Mouse (Mus musculus) MEL (cell line): ENCODE data around the gene Tmem212.

Source experiments
- CHD1 ChIP-seq: IDR thresholded peaks from 2 replicates; pipeline ENCODE4 v1.6.1; 2012; ENCODE audit warnings: low read depth, mild to moderate bottlenecking, inconsistent platforms, low read length, improper control_type of control experiment
- CTCF ChIP-seq, 3 experiments: IDR thresholded peaks in 2 of 3; conservative IDR thresholded peaks in 1 of 3; 2 replicates each; pipeline ENCODE4 v1.5.1; 2011 to 2012; ENCODE audit warnings: low read length in 3 of 3, low read depth in 2 of 3, mild to moderate bottlenecking in 2 of 3, improper control_type of control experiment in 1 of 3, inconsistent platforms in 1 of 3, mixed read lengths in 1 of 3, moderate library complexity in 1 of 3; ENCODE audit not compliant: control insufficient read depth in 1 of 3, insufficient read depth in 1 of 3, poor library complexity in 1 of 3, severe bottlenecking in 1 of 3
- E2F4 ChIP-seq: IDR thresholded peaks from 2 replicates; pipeline ENCODE4 v1.6.1; 2011; ENCODE audit warnings: low read depth, low read length, improper control_type of control experiment, borderline replicate concordance
- EP300 ChIP-seq, 2 experiments: IDR thresholded peaks; 2 replicates each; pipeline ENCODE4 v1.6.1; 2011; ENCODE audit warnings: improper control_type of control experiment in 2 of 2, low read length in 2 of 2, low read depth in 1 of 2, mild to moderate bottlenecking in 1 of 2
- MAZ ChIP-seq: IDR thresholded peaks from 2 replicates; pipeline ENCODE4 v1.6.1; 2012; ENCODE audit warnings: low read depth, mild to moderate bottlenecking, inconsistent platforms, low read length, improper control_type of control experiment
- NRF1 ChIP-seq: IDR thresholded peaks from 2 replicates; pipeline ENCODE4 v1.6.1; 2014; ENCODE audit warnings: low read depth, mild to moderate bottlenecking, inconsistent platforms, low read length, improper control_type of control experiment, moderate library complexity; ENCODE audit not compliant: poor library complexity, insufficient read depth, severe bottlenecking
- POLR2A ChIP-seq, 2 experiments: IDR thresholded peaks; 2 replicates each; pipeline ENCODE4 v1.6.1; 2011 to 2012; ENCODE audit warnings: low read length in 2 of 2, mild to moderate bottlenecking in 2 of 2, control low read depth in 1 of 2, improper control_type of control experiment in 1 of 2, low read depth in 1 of 2, moderate library complexity in 1 of 2; ENCODE audit not compliant: control insufficient read depth in 1 of 2, insufficient read depth in 1 of 2, poor library complexity in 1 of 2
- POLR2AphosphoS2 ChIP-seq: IDR thresholded peaks from 2 replicates; pipeline ENCODE4 v1.6.1; 2011; ENCODE audit warnings: low read length, improper control_type of control experiment

DNA sequence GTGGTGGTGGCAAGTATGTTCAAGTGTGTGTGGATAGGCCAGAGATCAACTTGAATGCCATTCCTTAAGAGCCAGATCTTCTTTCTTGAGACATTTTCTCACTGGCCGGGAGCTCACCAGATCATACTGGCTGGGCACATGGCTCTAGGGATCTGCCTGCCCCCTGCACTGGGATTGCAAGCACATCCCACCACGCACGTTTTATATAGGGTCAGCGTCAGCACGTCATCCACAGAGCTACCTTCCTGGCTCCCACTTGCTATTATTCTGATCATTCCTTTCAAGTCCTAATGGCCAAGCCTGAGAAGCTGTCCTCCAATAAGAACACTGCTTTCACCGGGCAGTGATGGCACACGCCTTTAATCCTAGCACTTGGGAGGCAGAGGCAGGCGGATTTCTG is 60.4 kb downstream of the Tmem212 start:
- no peak for TF ChIP-seq E2F4
- TF ChIP-seq EP300 (IDR thresholded peaks at IDR 0.05; ENCODE audit: low read depth in 1 of 2, low read length in 2 of 2): no peak
- no peak for TF ChIP-seq NRF1
- TF ChIP-seq CHD1: no peak
- TF ChIP-seq POLR2A (IDR thresholded peaks at IDR 0.05; ENCODE audit: control insufficient read depth in 1 of 2, insufficient read depth in 1 of 2, low read depth in 1 of 2, low read length in 2 of 2, poor library complexity in 1 of 2): no peak
- TF ChIP-seq CTCF (IDR thresholded peaks at IDR 0.05 in 2 of 3, conservative IDR thresholded peaks at IDR 0.05 in 1 of 3; ENCODE audit: control insufficient read depth in 1 of 3, insufficient read depth in 1 of 3, low read depth in 2 of 3, low read length in 3 of 3, poor library complexity in 1 of 3, severe bottlenecking in 1 of 3): no peak
- no peak for TF ChIP-seq MAZ
- TF ChIP-seq POLR2AphosphoS2: no peak
